Mouse (Mus musculus) 3T3-L1 (cell line): Measurements from ENCODE around the gene Xpot.

Experiments used
- DNase-seq: peaks from one replicate; pipeline ENCODE4 v3.0.0-alpha.2; 2015; ENCODE audit warnings: low read depth, low spot score

Xpot gene

DNA sequence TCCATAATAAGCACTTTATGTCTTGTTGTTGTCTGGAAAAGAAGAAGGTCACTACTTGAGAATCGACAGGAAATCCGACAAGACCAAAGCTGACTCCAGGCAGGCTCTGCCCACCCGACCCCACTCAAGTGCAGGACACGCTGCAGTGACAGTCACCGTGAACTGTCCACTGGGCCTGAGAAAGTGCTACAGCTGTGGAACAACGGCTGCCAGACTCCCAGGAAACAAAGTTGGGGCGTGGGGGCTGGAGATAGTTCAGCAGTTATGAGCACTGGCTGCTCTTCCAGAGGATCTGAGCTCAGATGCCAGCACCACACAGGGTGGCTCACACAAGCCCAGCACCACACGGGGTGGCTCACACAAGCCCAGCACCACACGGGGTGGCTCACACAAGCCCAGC is 49.8 kb downstream of the Xpot start:
- DNase-seq: no peak

DNA sequence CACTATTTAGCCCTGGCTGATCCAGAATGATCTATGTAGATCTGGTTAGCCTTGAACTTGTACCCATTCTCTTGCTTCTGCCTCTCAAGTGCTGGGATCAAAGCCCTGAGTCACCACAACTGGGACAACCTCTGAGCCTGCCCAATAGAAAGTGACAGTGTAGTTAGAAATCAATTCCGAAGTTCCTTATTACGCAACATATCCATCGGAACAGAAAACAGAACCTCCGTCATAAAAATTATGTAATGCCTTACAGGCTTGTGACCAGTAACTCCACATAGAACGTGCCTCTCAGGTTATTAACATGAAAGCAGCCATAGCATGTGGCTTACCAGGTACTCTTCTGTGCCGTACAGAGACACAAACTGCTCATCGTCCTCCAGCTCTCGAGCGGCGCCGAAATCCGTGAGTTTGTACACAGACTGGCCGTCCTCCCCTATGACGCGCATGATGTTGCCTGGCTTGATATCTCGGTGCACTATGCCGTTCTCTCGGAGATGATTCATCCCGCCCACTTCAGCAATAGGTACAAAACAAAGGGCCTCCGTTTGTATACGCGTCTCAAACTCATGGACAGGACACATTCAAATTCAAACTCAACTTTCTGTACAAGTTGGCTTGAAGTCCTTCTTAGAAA is 54.5 kb downstream of the Xpot start:
- no peak for DNase-seq

- no peak for DNase-seq
These were observed 55.1 kb downstream of the Xpot start for GRCm38 (mm10) chr10:121571031-121571430.

DNA sequence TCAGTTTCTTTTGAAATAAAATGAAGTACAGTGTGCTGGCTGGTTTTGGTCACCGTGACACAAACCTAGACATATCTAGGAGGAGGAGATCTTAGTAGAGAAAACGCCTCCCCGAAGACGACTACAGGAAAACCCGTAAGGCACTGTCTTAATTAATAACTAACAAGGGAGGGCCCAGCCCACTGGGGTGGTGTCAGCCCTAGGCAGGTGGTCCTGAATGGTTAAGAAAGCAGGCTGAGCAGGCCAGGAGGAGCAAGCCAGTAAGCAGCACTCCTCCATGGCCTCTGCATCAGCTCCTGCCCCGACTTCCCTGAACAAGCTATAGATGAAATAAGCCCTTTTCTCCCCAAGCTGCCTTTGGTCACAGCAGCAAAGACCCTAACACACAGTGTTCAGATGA is 56.3 kb downstream of the Xpot start:
- DNase-seq: no peak

GRCm38 (mm10) chr10:121569001-121569589 is 57.0 kb downstream of the Xpot start:
- no peak for DNase-seq

- DNase-seq: no peak
These were observed 57.6 kb downstream of the Xpot start for GRCm38 (mm10) chr10:121568534-121568933.

GRCm38 (mm10) chr10:121568026-121568425 is 58.1 kb downstream of the Xpot start:
- no peak for DNase-seq

- no peak for DNase-seq
These were observed 61.7 kb downstream of the Xpot start for GRCm38 (mm10) chr10:121564447-121564846.

DNA sequence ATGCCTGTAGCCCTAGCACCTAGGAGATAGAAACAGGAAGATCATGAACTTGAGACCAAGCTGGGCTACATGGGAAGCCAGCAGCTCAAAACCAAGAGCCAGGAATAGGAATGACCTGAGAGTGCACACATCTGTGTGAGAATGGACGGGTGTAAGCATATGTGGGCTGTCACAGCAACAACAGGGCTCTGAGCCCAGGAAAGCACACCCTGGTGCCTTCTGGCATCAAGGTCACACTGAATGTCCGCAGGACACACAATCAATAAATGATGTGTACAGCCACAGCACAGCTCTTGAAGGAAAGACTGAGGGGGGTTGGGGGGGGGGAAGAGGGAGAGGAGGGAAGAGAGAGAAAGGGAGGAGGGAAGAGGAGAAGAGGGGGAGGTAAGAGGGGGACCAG is 67.9 kb downstream of the Xpot start:
- DNase-seq: no peak

- DNase-seq: peak; percentile 16
These were observed 69.9 kb downstream of the Xpot start for GRCm38 (mm10) chr10:121556263-121556662.

GRCm38 (mm10) chr10:121550334-121550733 is 75.8 kb downstream of the Xpot start:
- DNase-seq: no peak

DNA sequence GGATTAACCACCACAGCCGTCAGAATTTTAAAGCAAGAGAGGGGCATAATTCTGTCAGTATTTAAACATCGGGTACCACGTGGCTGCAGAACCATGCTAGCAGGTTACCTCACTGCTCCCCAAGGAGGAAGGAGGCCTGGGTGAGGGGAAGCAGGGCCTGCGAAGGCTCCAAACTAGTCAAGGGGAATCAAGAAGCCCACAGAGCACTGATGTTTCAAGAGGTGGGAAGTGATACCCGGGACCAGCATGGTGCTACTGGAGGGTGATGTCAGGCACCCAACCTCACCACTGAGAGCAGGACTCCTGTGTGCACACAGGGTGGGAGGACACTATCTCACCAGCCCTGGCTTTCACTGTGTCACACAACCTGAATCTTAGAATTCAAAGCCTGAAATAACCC is 76.5 kb downstream of the Xpot start:
- DNase-seq: no peak

- no peak for DNase-seq
These were observed 79.0 kb downstream of the Xpot start for GRCm38 (mm10) chr10:121547162-121547561.

GRCm38 (mm10) chr10:121543577-121543976 is 82.6 kb downstream of the Xpot start:
- DNase-seq: no peak

GRCm38 (mm10) chr10:121542156-121542555 is 84.0 kb downstream of the Xpot start:
- no peak for DNase-seq
